Mouse (Mus musculus) embryonic facial prominence, embryonic 13.5 days (tissue): ENCODE data around the gene Lcmt1. TPM values are rescaled to one million over a fixed set of nuclear protein-coding genes. Genes with fewer than 3 reads are reported as not detected.

Experiments used
- ATAC-seq: fragments of 200-750 bp; cut with Nextera tagmentation; 2 replicates; pipeline ENCODE4 v1.8.0; 2017; ENCODE audit warnings: low read depth; ENCODE audit not compliant: insufficient number of reproducible peaks, insufficient read depth, low FRiP score, low TSS enrichment
- H3K27ac ChIP-seq: fragments of 300-500 bp; sonication (generic); 2 replicates; pipeline ENCODE4 v1.5.1; 2015; ENCODE audit warnings: moderate library complexity, mild to moderate bottlenecking, inconsistent platforms
- H3K27me3 ChIP-seq: fragments of 300-500 bp; sonication (generic); 2 replicates; pipeline ENCODE4 v1.6.1; 2015; ENCODE audit warnings: mild to moderate bottlenecking, inconsistent platforms
- H3K36me3 ChIP-seq: fragments of 300-500 bp; sonication (generic); 2 replicates; pipeline ENCODE4 v1.6.1; 2015; ENCODE audit warnings: mild to moderate bottlenecking, inconsistent platforms
- H3K4me1 ChIP-seq: fragments of 300-500 bp; sonication (generic); 2 replicates; pipeline ENCODE4 v1.6.1; 2015; ENCODE audit warnings: inconsistent platforms
- H3K4me2 ChIP-seq: fragments of 300-500 bp; sonication (generic); 2 replicates; pipeline ENCODE4 v1.6.1; 2015; ENCODE audit warnings: moderate library complexity, mild to moderate bottlenecking, inconsistent platforms
- H3K4me3 ChIP-seq: fragments of 300-500 bp; sonication (generic); 2 replicates; pipeline ENCODE4 v1.5.1; 2015; ENCODE audit warnings: mild to moderate bottlenecking, inconsistent platforms
- H3K9ac ChIP-seq: fragments of 300-500 bp; sonication (generic); 2 replicates; pipeline ENCODE4 v1.6.1; 2015; ENCODE audit warnings: mild to moderate bottlenecking, inconsistent platforms
- H3K9me3 ChIP-seq: fragments of 300-500 bp; sonication (generic); 2 replicates; pipeline ENCODE4 v1.6.1; 2016; ENCODE audit warnings: inconsistent platforms
- WGBS: fragments of 180-500 bp; shearing (Covaris S2); methylation state at CpG from one replicate; pipeline ENCODE4 v1.1.7; 2015; ENCODE audit warnings: mixed read lengths; 5-methylcytosine and 5-hydroxymethylcytosine counted together
- polyA plus RNA-seq: library from polyadenylated mRNA; unstranded; fragments of >200 nt; fragmentation: Nextera tagmentation; extraction: Ambion mirVana; gene quantifications from 2 replicates; pipeline ENCODE4 v1.2.1, GENCODE M21; 2015

Gene Lcmt1
- polyA plus RNA-seq, 1 experiment from 2014 or later, result 50.2 TPM

GRCm38 (mm10) chr7:123430411-123430705 is 60.8 kb downstream of the Lcmt1 start:
- Histone ChIP-seq H3K27me3 (no peaks in the 10 kb centered on the region), H3K27ac (no peak overlapping the region), H3K36me3 (peaks cover 51% of the 10 kb centered on the region), H3K9ac (no peak overlapping the region), H3K4me2 (no peak overlapping the region), H3K4me1 (no peaks in the 10 kb centered on the region), H3K9me3 (no peaks in the 10 kb centered on the region), H3K4me3 (no peak overlapping the region)
- 81% methylated on average over 4 of the region's 4 CpGs for WGBS
- ATAC-seq, result no peak

GRCm38 (mm10) chr7:123431206-123431605 is 61.6 kb downstream of the Lcmt1 start:
- no peak overlapping the region for H3K4me2 ChIP-seq
- no peak overlapping the region for H3K9ac ChIP-seq
- H3K27ac ChIP-seq, result no peak overlapping the region
- H3K9me3 ChIP-seq, result no peaks in the 10 kb centered on the region
- H3K36me3 ChIP-seq, result peaks cover 46% of the 10 kb centered on the region
- H3K27me3 ChIP-seq, result no peaks in the 10 kb centered on the region
- no peak for ATAC-seq
- H3K4me3 ChIP-seq, result no peak overlapping the region
- WGBS, result 77% methylated on average over 4 of the region's 4 CpGs
- H3K4me1 ChIP-seq, result no peaks in the 10 kb centered on the region

- Histone ChIP-seq H3K9me3 (no peaks in the 10 kb centered on the region), H3K36me3 (no peaks in the 10 kb centered on the region), H3K27me3 (no peaks in the 10 kb centered on the region), H3K4me2 (no peak overlapping the region), H3K9ac (no peak overlapping the region), H3K27ac (no peak overlapping the region), H3K4me3 (no peak overlapping the region), H3K4me1 (no peaks in the 10 kb centered on the region)
- WGBS, result 68% methylated on average over 1 of the region's 1 CpGs
- ATAC-seq, result no peak
These were observed 72.5 kb downstream of the Lcmt1 start for GRCm38 (mm10) chr7:123442079-123442478.

- H3K9me3 ChIP-seq, result no peaks in the 10 kb centered on the region
- H3K27ac ChIP-seq, result no peak overlapping the region
- no peaks in the 10 kb centered on the region for H3K27me3 ChIP-seq
- H3K36me3 ChIP-seq, result no peaks in the 10 kb centered on the region
- no peak for ATAC-seq
- no peaks in the 10 kb centered on the region for H3K4me1 ChIP-seq
- no peak overlapping the region for H3K4me3 ChIP-seq
- no peak overlapping the region for H3K4me2 ChIP-seq
- H3K9ac ChIP-seq, result no peak overlapping the region
- 89% methylated on average over 2 of the region's 2 CpGs for WGBS
These were observed 79.2 kb downstream of the Lcmt1 start for GRCm38 (mm10) chr7:123448794-123449193.

- no peaks in the 10 kb centered on the region for H3K9me3 ChIP-seq
- H3K4me1 ChIP-seq, result no peaks in the 10 kb centered on the region
- ATAC-seq, result no peak
- H3K4me3 ChIP-seq, result no peak overlapping the region
- H3K4me2 ChIP-seq, result no peak overlapping the region
- no peak overlapping the region for H3K27ac ChIP-seq
- H3K9ac ChIP-seq, result no peak overlapping the region
- no peaks in the 10 kb centered on the region for H3K27me3 ChIP-seq
- H3K36me3 ChIP-seq, result no peaks in the 10 kb centered on the region
- WGBS, result 63% methylated on average over 10 of the region's 10 CpGs
These were observed 80.1 kb downstream of the Lcmt1 start for GRCm38 (mm10) chr7:123449676-123450075.

GRCm38 (mm10) chr7:123450515-123450914 is 80.9 kb downstream of the Lcmt1 start:
- Histone ChIP-seq H3K9ac (no peak overlapping the region), H3K4me3 (no peak overlapping the region), H3K9me3 (no peaks in the 10 kb centered on the region), H3K27me3 (no peaks in the 10 kb centered on the region), H3K36me3 (no peaks in the 10 kb centered on the region), H3K27ac (no peak overlapping the region), H3K4me1 (no peaks in the 10 kb centered on the region), H3K4me2 (no peak overlapping the region)
- WGBS, result 86% methylated on average over 2 of the region's 2 CpGs
- ATAC-seq, result no peak

GRCm38 (mm10) chr7:123452551-123452950 is 83.0 kb downstream of the Lcmt1 start:
- 77% methylated on average over 6 of the region's 6 CpGs for WGBS
- H3K27ac ChIP-seq, result no peak overlapping the region
- no peak for ATAC-seq

GRCm38 (mm10) chr7:123453066-123453465 is 83.5 kb downstream of the Lcmt1 start:
- Histone ChIP-seq H3K4me1 (no peaks in the 10 kb centered on the region), H3K9ac (no peak overlapping the region), H3K4me2 (no peak overlapping the region), H3K27me3 (no peaks in the 10 kb centered on the region), H3K36me3 (no peaks in the 10 kb centered on the region), H3K27ac (no peak overlapping the region), H3K4me3 (no peak overlapping the region), H3K9me3 (no peaks in the 10 kb centered on the region)
- no peak for ATAC-seq
- WGBS, result 87% methylated on average over 8 of the region's 8 CpGs

More at GRCm38 (mm10) chr7:123452551-123452950, 83.0 kb downstream of the Lcmt1 start:
- H3K4me1 ChIP-seq, result no peaks in the 10 kb centered on the region
- no peak overlapping the region for H3K9ac ChIP-seq
- H3K4me3 ChIP-seq, result no peak overlapping the region
- no peak overlapping the region for H3K4me2 ChIP-seq
- no peaks in the 10 kb centered on the region for H3K27me3 ChIP-seq
- H3K36me3 ChIP-seq, result no peaks in the 10 kb centered on the region
- H3K9me3 ChIP-seq, result no peaks in the 10 kb centered on the region

- H3K4me2 ChIP-seq, result no peak overlapping the region
- no peak overlapping the region for H3K27ac ChIP-seq
- no peaks in the 10 kb centered on the region for H3K9me3 ChIP-seq
- H3K36me3 ChIP-seq, result no peaks in the 10 kb centered on the region
- WGBS, result 84% methylated on average over 3 of the region's 3 CpGs
- H3K9ac ChIP-seq, result no peak overlapping the region
- H3K4me3 ChIP-seq, result no peak overlapping the region
- no peak for ATAC-seq
- no peaks in the 10 kb centered on the region for H3K27me3 ChIP-seq
- H3K4me1 ChIP-seq, result no peaks in the 10 kb centered on the region
These were observed 85.5 kb downstream of the Lcmt1 start for GRCm38 (mm10) chr7:123455088-123455487.

GRCm38 (mm10) chr7:123458309-123458708 is 88.7 kb downstream of the Lcmt1 start:
- Histone ChIP-seq H3K9me3 (no peaks in the 10 kb centered on the region), H3K36me3 (no peaks in the 10 kb centered on the region), H3K4me3 (no peak overlapping the region), H3K9ac (no peak overlapping the region), H3K4me2 (no peak overlapping the region), H3K27me3 (no peaks in the 10 kb centered on the region), H3K27ac (no peak overlapping the region), H3K4me1 (no peaks in the 10 kb centered on the region)
- no peak for ATAC-seq
- 85% methylated on average over 4 of the region's 4 CpGs for WGBS

GRCm38 (mm10) chr7:123459247-123459646 is 89.7 kb downstream of the Lcmt1 start:
- Histone ChIP-seq H3K27ac (no peak overlapping the region), H3K9me3 (no peaks in the 10 kb centered on the region), H3K36me3 (no peaks in the 10 kb centered on the region), H3K9ac (no peak overlapping the region), H3K4me1 (no peaks in the 10 kb centered on the region), H3K27me3 (no peaks in the 10 kb centered on the region), H3K4me2 (no peak overlapping the region), H3K4me3 (no peak overlapping the region)
- WGBS, result 91% methylated on average over 4 of the region's 4 CpGs
- no peak for ATAC-seq

GRCm38 (mm10) chr7:123461316-123461715 is 91.7 kb downstream of the Lcmt1 start:
- Histone ChIP-seq H3K27me3 (no peaks in the 10 kb centered on the region), H3K9ac (no peak overlapping the region), H3K4me2 (no peak overlapping the region), H3K9me3 (no peaks in the 10 kb centered on the region), H3K27ac (no peak overlapping the region), H3K36me3 (no peaks in the 10 kb centered on the region), H3K4me1 (no peaks in the 10 kb centered on the region), H3K4me3 (no peak overlapping the region)
- no peak for ATAC-seq
- 85% methylated on average over 4 of the region's 4 CpGs for WGBS

- no peak for ATAC-seq
- H3K9ac ChIP-seq, result no peak within 1 kb of the TSS
- no peaks in the 10 kb centered on the region for H3K27me3 ChIP-seq
- no peaks in the 10 kb centered on the region for H3K4me1 ChIP-seq
- 81% methylated on average over 9 of the region's 9 CpGs for WGBS
- no peaks in the 10 kb centered on the region for H3K36me3 ChIP-seq
- H3K4me3 ChIP-seq, result no peak within 1 kb of the TSS
- H3K9me3 ChIP-seq, result no peaks in the 10 kb centered on the region
- H3K4me2 ChIP-seq, result no peak within 1 kb of the TSS
- H3K27ac ChIP-seq, result no peak within 1 kb of the TSS
These were observed 92.5 kb downstream of the Lcmt1 start, which contains the start of gene Aqp8 for GRCm38 (mm10) chr7:123462070-123462501. Gene Aqp8 (plus strand): TSS chr7:123462291.
